17 mouse cellular contexts compared by ENCODE assay signal in genomic region chr6:65164137-65164536, GRCm38 (mm10). TPM values are rescaled to one million over a fixed set of nuclear protein-coding genes. Genes with fewer than 3 reads are reported as not detected.
A peak's percentile ranks its signal among the peaks of the same experiment; 100 is the strongest.
DNase-seq lines count a peak whose midpoint lies in the region; ATAC-seq and TF ChIP-seq lines count a peak whose summit lies in the region.
"Had no signal": no experiment of that assay in that cellular context is flagged by ENCODE, and none has a peak within 500 bp of the region (broad histone marks: within the 10 kb centered on the region; RNA-seq: fewer than 3 reads in every experiment).

No protein-coding gene starts in this region.

- H3K4me1 ChIP-seq in bone marrow macrophage, adult 2 months (ENCODE audit: control insufficient read depth, insufficient read depth, low read length), result peaks cover 25% of the 10 kb centered on the region
- H3K4me1 ChIP-seq in heart, embryonic 16.5 days (ENCODE audit: control insufficient read depth, insufficient read depth, low read length), result peaks cover 3% of the 10 kb centered on the region; the same call in 1 of the 2 replicates
- H3K4me1 ChIP-seq in hindbrain, embryonic 12.5 days, result no peaks in the 10 kb centered on the region
- H3K4me1 ChIP-seq: forebrain, embryonic 15.5 days; hindbrain, embryonic 15.5 days; liver, embryonic 15.5 days had no signal

- peak; percentile 47 for DNase-seq in layer of hippocampus, adult 9-11 months
- DNase-seq in layer of hippocampus, adult 18-20 months (ENCODE audit: low spot score in 2 of 2), result no peak
- peak; percentile 64 for DNase-seq in brain, adult 2 months (ENCODE audit: low read depth, low spot score)
- no peak for DNase-seq in thymus, postnatal 4 days
- DNase-seq in urinary bladder, postnatal 4 days (ENCODE audit: low spot score in 2 of 2), result no peak
- DNase-seq: cerebellum, adult 8-10 months; embryo, embryonic 11 days; gastrocnemius, postnatal 10 days; kidney, adult 2 months; lung, postnatal 36 days; thymus, postnatal 25 days had no signal

- TF ChIP-seq POLR2A in bone marrow macrophage, adult 2 months (IDR thresholded peaks at IDR 0.05; ENCODE audit: borderline replicate concordance, low read depth, low read length), result no peak

- H3K36me3 ChIP-seq in heart, embryonic 16.5 days (ENCODE audit: control insufficient read depth, insufficient read depth), result no peaks in the 10 kb centered on the region
- H3K36me3 ChIP-seq in hindbrain, embryonic 12.5 days, result no peaks in the 10 kb centered on the region
- H3K36me3 ChIP-seq: forebrain, embryonic 15.5 days; hindbrain, embryonic 15.5 days; liver, embryonic 15.5 days had no signal

- peak overlapping the region; percentile 22; the same call in 1 of the 2 replicates for H3K4me3 ChIP-seq in bone marrow macrophage, adult 2 months (ENCODE audit: insufficient read depth, low read length)
- H3K4me3 ChIP-seq in heart, embryonic 16.5 days (ENCODE audit: low read length), result no peak overlapping the region
- H3K4me3 ChIP-seq in hindbrain, embryonic 12.5 days, result no peak overlapping the region
- H3K4me3 ChIP-seq: forebrain, embryonic 15.5 days; hindbrain, embryonic 15.5 days; liver, embryonic 15.5 days had no signal

- peak overlapping the region; percentile 95 for H3K27ac ChIP-seq in bone marrow macrophage, adult 2 months (ENCODE audit: insufficient read depth, low read depth, low read length)
- H3K27ac ChIP-seq in heart, embryonic 16.5 days (ENCODE audit: low read length), result peak overlapping the region; percentile 56
- H3K27ac ChIP-seq in hindbrain, embryonic 12.5 days, result no peak overlapping the region
- H3K27ac ChIP-seq: forebrain, embryonic 15.5 days; hindbrain, embryonic 15.5 days; liver, embryonic 15.5 days had no signal

- H3K9me3 ChIP-seq in heart, embryonic 16.5 days (replicated peaks; ENCODE audit: control insufficient read depth, low read length), result no peaks in the 10 kb centered on the region
- H3K9me3 ChIP-seq in hindbrain, embryonic 12.5 days (replicated peaks), result no peaks in the 10 kb centered on the region
- H3K9me3 ChIP-seq: forebrain, embryonic 15.5 days; hindbrain, embryonic 15.5 days; liver, embryonic 15.5 days had no signal

- no peak for ATAC-seq in heart, embryonic 16.5 days (replicated peaks; ENCODE audit: extremely low read depth, insufficient read depth, low FRiP score)
- no peak for ATAC-seq in hindbrain, embryonic 12.5 days (ENCODE audit: low FRiP score)
- ATAC-seq: forebrain, embryonic 15.5 days had no signal

- H3K9ac ChIP-seq in heart, embryonic 16.5 days (ENCODE audit: low read length), result no peak overlapping the region
- no peak overlapping the region for H3K9ac ChIP-seq in hindbrain, embryonic 12.5 days
- H3K9ac ChIP-seq: forebrain, embryonic 15.5 days; hindbrain, embryonic 15.5 days; liver, embryonic 15.5 days had no signal

- TF ChIP-seq CTCF in bone marrow macrophage, adult 2 months (IDR thresholded peaks at IDR 0.05; ENCODE audit: low read depth, low read length), result no peak

- no peak overlapping the region for H3K4me2 ChIP-seq in heart, embryonic 16.5 days (ENCODE audit: low read depth, low read length)
- no peak overlapping the region for H3K4me2 ChIP-seq in hindbrain, embryonic 12.5 days (replicated peaks)
- H3K4me2 ChIP-seq: forebrain, embryonic 15.5 days; hindbrain, embryonic 15.5 days; liver, embryonic 15.5 days had no signal

- 72% methylated on average over 6 of the region's 6 CpGs for WGBS in heart, embryonic 16.5 days
- 84% methylated on average over 6 of the region's 6 CpGs for WGBS in hindbrain, embryonic 12.5 days

- H3K27me3 ChIP-seq in heart, embryonic 16.5 days (ENCODE audit: control insufficient read depth, insufficient read depth, low read length), result no peaks in the 10 kb centered on the region
- no peaks in the 10 kb centered on the region for H3K27me3 ChIP-seq in hindbrain, embryonic 12.5 days
- H3K27me3 ChIP-seq: forebrain, embryonic 15.5 days; hindbrain, embryonic 15.5 days; liver, embryonic 15.5 days had no signal

RNA-seq across cellular contexts. Expression of gene Hpgds, which starts 19.4 kb away (rescaled TPM):
- 1 to 10 TPM; 3.5 to 3.9 TPM for total RNA-seq in layer of hippocampus, adult 18-20 months (2021)
- 236 and 246 TPM in 2 replicates for polyA plus RNA-seq in bone marrow macrophage, adult 2 months (2012; ENCODE audit: insufficient read depth, insufficient read length, missing spikeins)
- polyA plus RNA-seq in heart, embryonic 16.5 days (2015; fragmentation: Nextera tagmentation; extraction: Ambion mirVana), result 1.6 and 3.0 TPM in 2 replicates
- polyA plus RNA-seq in hindbrain, embryonic 12.5 days (2016; fragmentation: Nextera tagmentation; extraction: Ambion mirVana), result 10.8 and 12.3 TPM in 2 replicates

Comparison
In these comparisons a context has a peak if more than half of its experiments do, and no peak if none do; other contexts are left out.
1. DNase-seq: peak in layer of hippocampus, adult 9-11 months (single experiment) and brain, adult 2 months (single experiment); none in layer of hippocampus, adult 18-20 months (0 of 2), thymus, postnatal 4 days (single experiment) and urinary bladder, postnatal 4 days (0 of 2).
2. RNA of gene Hpgds, which starts 19.4 kb away (polyA plus RNA-seq): 236 to 246 TPM in bone marrow macrophage, adult 2 months; 10.8 to 12.3 TPM in hindbrain, embryonic 12.5 days and 1.6 to 3.0 TPM in heart, embryonic 16.5 days; every median in the first group is over 10 times any median in the second.